Mouse (Mus musculus) effector memory CD4-positive, alpha-beta T cell, adult 5 months (primary cell): ENCODE results near the gene Bmp3. TPM values are rescaled to one million over a fixed set of nuclear protein-coding genes. Genes with fewer than 3 reads are reported as not detected.

ENCODE experiments used
- polyA plus RNA-seq: library from polyadenylated mRNA; unstranded; fragments of 100-300 nt; shearing (Covaris generic); gene quantifications from one replicate; pipeline ENCODE4 v1.2.1, GENCODE M21; 2017

Bmp3 gene
- polyA plus RNA-seq: not detected

GRCm38 (mm10) chr5:98854264-98854626 is at the start of gene Bmp3:
Gene Bmp3 (plus strand): TSS chr5:98854415.

Other genes starting within 250 kb of the Bmp3 start
- gene Prkg2, start 182.9 kb downstream of the Bmp3 start, polyA plus RNA-seq: 0.20 TPM